Mouse (Mus musculus) intestine, embryonic 16.5 days (tissue): ENCODE measurements at regions not wholly inside any gene's neighbourhood (a gene's known extent, or its start where the extent isn't known, plus 50 kb on each side); places are given as distances from the start of the nearest gene placed in this dataset.
"Not testable (repeated sequence)": the region's sequence is repeated elsewhere in the genome, so short reads cannot be mapped to it uniquely, and the experiment has no call there.

Experiments
- ATAC-seq: fragments of 200-750 bp; cut with Nextera tagmentation; 2 replicates; pipeline ENCODE4 v1.8.0; 2017; ENCODE audit warnings: moderate TSS enrichment, moderate library complexity
- H3K27ac ChIP-seq: fragments of 300-500 bp; sonication (generic); 2 replicates; pipeline ENCODE4 v1.5.1; 2014; ENCODE audit warnings: mild to moderate bottlenecking, low read length
- H3K27me3 ChIP-seq: fragments of 300-500 bp; sonication (generic); replicated peaks from 2 replicates; pipeline ENCODE4 v1.6.1; 2014; ENCODE audit warnings: low read length, control low read depth, mixed read lengths; ENCODE audit not compliant: control insufficient read depth, insufficient read depth
- H3K36me3 ChIP-seq: fragments of 300-500 bp; sonication (generic); 2 replicates; pipeline ENCODE4 v1.6.1; 2014; ENCODE audit warnings: low read length, control low read depth; ENCODE audit not compliant: control insufficient read depth, insufficient read depth
- H3K4me1 ChIP-seq: fragments of 300-500 bp; sonication (generic); 2 replicates; pipeline ENCODE4 v1.6.1; 2014; ENCODE audit warnings: low read length, control low read depth, mixed read lengths; ENCODE audit not compliant: control insufficient read depth, insufficient read depth
- H3K4me2 ChIP-seq: fragments of 300-500 bp; sonication (generic); 2 replicates; pipeline ENCODE4 v1.6.1; 2014; ENCODE audit warnings: low read depth, low read length, control low read depth
- H3K4me3 ChIP-seq: fragments of 300-500 bp; sonication (generic); 2 replicates; pipeline ENCODE4 v1.5.1; 2014; ENCODE audit warnings: mild to moderate bottlenecking, low read length
- H3K9ac ChIP-seq: fragments of 300-500 bp; sonication (generic); 2 replicates; pipeline ENCODE4 v1.6.1; 2014; ENCODE audit warnings: low read depth, low read length
- H3K9me3 ChIP-seq: fragments of 300-500 bp; sonication (generic); 2 replicates; pipeline ENCODE4 v1.6.1; 2016; ENCODE audit warnings: low read length, control low read depth; ENCODE audit not compliant: control insufficient read depth
- WGBS: fragments of 180-500 bp; shearing (Covaris S2); extraction: QIAGEN DNeasy Blood & Tissue Kit; methylation state at CpG from one replicate; pipeline ENCODE4 v1.1.7; 2014; 5-methylcytosine and 5-hydroxymethylcytosine counted together

GRCm38 (mm10) chr8:71823655-71824622 lies 57.9 kb upstream of the Zfp709 start:
- H3K4me3 ChIP-seq, H3K27me3 ChIP-seq, H3K4me2 ChIP-seq, H3K4me1 ChIP-seq, H3K36me3 ChIP-seq, H3K9ac ChIP-seq, H3K9me3 ChIP-seq, H3K27ac ChIP-seq: not testable (repeated sequence)
- WGBS: 71% methylated on average over 3 of the region's 3 CpGs
- ATAC-seq: peak; percentile 53

GRCm38 (mm10) chr8:71822749-71823148 lies 59.1 kb upstream of the Zfp709 start:
- not testable (repeated sequence) for H3K27ac ChIP-seq, H3K4me3 ChIP-seq, H3K9ac ChIP-seq, H3K36me3 ChIP-seq, H3K4me2 ChIP-seq, ATAC-seq, H3K27me3 ChIP-seq, H3K4me1 ChIP-seq, H3K9me3 ChIP-seq
- WGBS: 66% methylated on average over 1 of the region's 1 CpGs

- not testable (repeated sequence) for H3K27me3 ChIP-seq, H3K36me3 ChIP-seq, H3K27ac ChIP-seq, H3K9me3 ChIP-seq, H3K4me2 ChIP-seq, H3K4me3 ChIP-seq, H3K4me1 ChIP-seq, H3K9ac ChIP-seq
- 85% methylated on average over 8 of the region's 8 CpGs for WGBS
- ATAC-seq: peak; percentile 28; the same call in 1 of the 2 replicates
Observed at GRCm38 (mm10) chr8:71819936-71820335, 61.9 kb upstream of the Zfp709 start.

GRCm38 (mm10) chr8:71819381-71819780 lies 62.4 kb upstream of the Zfp709 start:
- not testable (repeated sequence) for H3K9me3 ChIP-seq, H3K36me3 ChIP-seq, H3K4me3 ChIP-seq, H3K27ac ChIP-seq, H3K4me1 ChIP-seq, H3K27me3 ChIP-seq, H3K4me2 ChIP-seq, H3K9ac ChIP-seq
- peak; percentile 56; the same call in 1 of the 2 replicates for ATAC-seq
- WGBS: 91% methylated on average over 9 of the region's 9 CpGs

GRCm38 (mm10) chr8:71816272-71817034 lies 65.4 kb upstream of the Zfp709 start:
- not testable (repeated sequence) for H3K4me2 ChIP-seq, ATAC-seq, H3K4me1 ChIP-seq, H3K9ac ChIP-seq, H3K27ac ChIP-seq, H3K27me3 ChIP-seq, H3K9me3 ChIP-seq, H3K36me3 ChIP-seq, H3K4me3 ChIP-seq
- 92% methylated on average over 19 of the region's 20 CpGs for WGBS

GRCm38 (mm10) chr8:71815813-71816212 lies 66.0 kb upstream of the Zfp709 start:
- H3K27me3 ChIP-seq, ATAC-seq: not testable (repeated sequence)
- 93% methylated on average over 5 of the region's 5 CpGs for WGBS

GRCm38 (mm10) chr8:71814740-71815514 lies 66.9 kb upstream of the Zfp709 start:
- not testable (repeated sequence) for H3K27ac ChIP-seq, H3K9ac ChIP-seq, H3K36me3 ChIP-seq, ATAC-seq, H3K4me2 ChIP-seq, H3K4me1 ChIP-seq, H3K9me3 ChIP-seq, H3K27me3 ChIP-seq, H3K4me3 ChIP-seq
- WGBS: 92% methylated on average over 14 of the region's 14 CpGs

More at GRCm38 (mm10) chr8:71815813-71816212, 66.0 kb upstream of the Zfp709 start:
- H3K9me3 ChIP-seq, H3K4me1 ChIP-seq, H3K27ac ChIP-seq, H3K36me3 ChIP-seq, H3K4me2 ChIP-seq, H3K9ac ChIP-seq, H3K4me3 ChIP-seq: not testable (repeated sequence)

GRCm38 (mm10) chr8:71813889-71814288 lies 67.9 kb upstream of the Zfp709 start:
- 85% methylated on average over 4 of the region's 4 CpGs for WGBS
- not testable (repeated sequence) for H3K4me3 ChIP-seq, H3K4me2 ChIP-seq, H3K9me3 ChIP-seq, H3K36me3 ChIP-seq, ATAC-seq, H3K9ac ChIP-seq, H3K27me3 ChIP-seq, H3K4me1 ChIP-seq, H3K27ac ChIP-seq

- H3K27ac ChIP-seq, H3K4me1 ChIP-seq, H3K4me2 ChIP-seq, H3K4me3 ChIP-seq, H3K9ac ChIP-seq, H3K27me3 ChIP-seq, ATAC-seq, H3K36me3 ChIP-seq, H3K9me3 ChIP-seq: not testable (repeated sequence)
- 87% methylated on average over 8 of the region's 8 CpGs for WGBS
Observed at GRCm38 (mm10) chr8:71813239-71813638, 68.6 kb upstream of the Zfp709 start.
